Mouse (Mus musculus) MEL (cell line): ENCODE data around the gene Ube3a. TPM values are rescaled to one million over a fixed set of nuclear protein-coding genes. Genes with fewer than 3 reads are reported as not detected.

Experiments
- DNase-seq: peaks from one replicate; pipeline ENCODE4 v3.0.0; 2011; ENCODE audit warnings: low read depth, low spot score
- H3K27ac ChIP-seq: 2 replicates; pipeline ENCODE4 v1.5.1; 2012; ENCODE audit warnings: low read depth, mild to moderate bottlenecking, control low read depth, low read length, moderate library complexity; ENCODE audit not compliant: control insufficient read depth
- H3K27me3 ChIP-seq, 2 experiments: fragments of 150-350 bp in 1 of 2; sonication (generic) in 1 of 2; 2 replicates each; pipeline ENCODE4 v1.6.1; 2012; ENCODE audit warnings: low read length in 2 of 2, mild to moderate bottlenecking in 2 of 2, improper control_type of control experiment in 1 of 2, moderate library complexity in 1 of 2; ENCODE audit not compliant: insufficient read depth in 2 of 2, control insufficient read depth in 1 of 2
- H3K36me3 ChIP-seq, 2 experiments: 2 replicates each; pipeline ENCODE4 v1.6.1; 2012 to 2014; ENCODE audit warnings: low read length in 2 of 2, improper control_type of control experiment in 1 of 2, inconsistent platforms in 1 of 2, mild to moderate bottlenecking in 1 of 2; ENCODE audit not compliant: insufficient read depth in 2 of 2, control insufficient read depth in 1 of 2
- H3K4me1 ChIP-seq, 2 experiments: fragments of 150-350 bp in 1 of 2; sonication (generic) in 1 of 2; 2 replicates each; pipeline ENCODE4 v1.6.1; 2012; ENCODE audit warnings: low read length in 2 of 2, improper control_type of control experiment in 1 of 2, mild to moderate bottlenecking in 1 of 2; ENCODE audit not compliant: insufficient read depth in 2 of 2, control insufficient read depth in 1 of 2
- H3K4me3 ChIP-seq, 2 experiments: fragments of 150-350 bp in 1 of 2; sonication (generic) in 1 of 2; 2 replicates each; pipeline ENCODE4 v1.5.1; 2012; ENCODE audit warnings: low read depth in 2 of 2, low read length in 2 of 2, mild to moderate bottlenecking in 2 of 2, moderate library complexity in 2 of 2, control low read depth in 1 of 2, improper control_type of control experiment in 1 of 2; ENCODE audit not compliant: control insufficient read depth in 1 of 2, insufficient read depth in 1 of 2
- H3K79me2 ChIP-seq: 2 replicates; pipeline ENCODE4 v1.6.1; 2012; ENCODE audit warnings: mild to moderate bottlenecking, low read length, moderate library complexity; ENCODE audit not compliant: control insufficient read depth, poor library complexity, insufficient read depth
- H3K9ac ChIP-seq: 2 replicates; pipeline ENCODE4 v1.6.1; 2012; ENCODE audit warnings: low read depth, mild to moderate bottlenecking, control low read depth, low read length, moderate library complexity; ENCODE audit not compliant: control insufficient read depth, poor library complexity, severe bottlenecking
- H3K9me3 ChIP-seq: fragments of 150-350 bp; sonication (generic); replicated peaks from 2 replicates; pipeline ENCODE4 v1.6.1; 2012; ENCODE audit warnings: mild to moderate bottlenecking, low read length, improper control_type of control experiment, moderate library complexity; ENCODE audit not compliant: insufficient read depth
- BHLHE40 ChIP-seq: IDR thresholded peaks from 2 replicates; pipeline ENCODE4 v1.6.1; 2012; ENCODE audit warnings: low read depth, mild to moderate bottlenecking, inconsistent platforms, low read length, improper control_type of control experiment, borderline replicate concordance
- CHD1 ChIP-seq: IDR thresholded peaks from 2 replicates; pipeline ENCODE4 v1.6.1; 2012; ENCODE audit warnings: low read depth, mild to moderate bottlenecking, inconsistent platforms, low read length, improper control_type of control experiment
- CHD2 ChIP-seq: IDR thresholded peaks from 2 replicates; pipeline ENCODE4 v1.6.1; 2011; ENCODE audit warnings: low read length, improper control_type of control experiment
- EP300 ChIP-seq, 2 experiments: IDR thresholded peaks; 2 replicates each; pipeline ENCODE4 v1.6.1; 2011; ENCODE audit warnings: improper control_type of control experiment in 2 of 2, low read length in 2 of 2, low read depth in 1 of 2, mild to moderate bottlenecking in 1 of 2
- ETS1 ChIP-seq: IDR thresholded peaks from 2 replicates; pipeline ENCODE4 v1.6.1; 2012; ENCODE audit warnings: low read depth, mild to moderate bottlenecking, inconsistent platforms, low read length, improper control_type of control experiment, moderate library complexity
- GABPA ChIP-seq: IDR thresholded peaks from 2 replicates; pipeline ENCODE4 v1.6.1; 2012; ENCODE audit warnings: low read depth, mild to moderate bottlenecking, inconsistent platforms, low read length, improper control_type of control experiment, moderate library complexity
- GATA1 ChIP-seq: IDR thresholded peaks from 2 replicates; pipeline ENCODE4 v1.6.1; 2011; ENCODE audit warnings: low read depth, low read length, improper control_type of control experiment
- HCFC1 ChIP-seq: IDR thresholded peaks from 2 replicates; pipeline ENCODE4 v1.6.1; 2012; ENCODE audit warnings: low read depth, mild to moderate bottlenecking, inconsistent platforms, low read length, improper control_type of control experiment, moderate library complexity
- JUND ChIP-seq: IDR thresholded peaks from 2 replicates; pipeline ENCODE4 v1.6.1; 2011; ENCODE audit warnings: low read depth, mild to moderate bottlenecking, improper control_type of control experiment, low read length
- KAT2A ChIP-seq: conservative IDR thresholded peaks from 2 replicates; pipeline ENCODE4 v1.6.1; 2012; ENCODE audit warnings: low read depth, low read length, improper control_type of control experiment, inconsistent platforms
- MAFK ChIP-seq: IDR thresholded peaks from 2 replicates; pipeline ENCODE4 v1.6.1; 2011; ENCODE audit warnings: low read depth, mild to moderate bottlenecking, low read length, improper control_type of control experiment, borderline replicate concordance
- MEF2A ChIP-seq: IDR thresholded peaks from 2 replicates; pipeline ENCODE4 v1.6.1; 2014; ENCODE audit warnings: low read depth, mild to moderate bottlenecking, inconsistent platforms, low read length, improper control_type of control experiment; ENCODE audit not compliant: poor library complexity, insufficient replicate concordance, severe bottlenecking; ENCODE audit errors: extremely low read depth
- MXI1 ChIP-seq: IDR thresholded peaks from 2 replicates; pipeline ENCODE4 v1.6.1; 2011; ENCODE audit warnings: mild to moderate bottlenecking, low read depth, low read length, improper control_type of control experiment
- MYB ChIP-seq: IDR thresholded peaks from 2 replicates; pipeline ENCODE4 v1.6.1; 2011; ENCODE audit warnings: mild to moderate bottlenecking, low read depth, low read length, improper control_type of control experiment
- MYC ChIP-seq: IDR thresholded peaks from 2 replicates; pipeline ENCODE4 v1.6.1; 2011; ENCODE audit warnings: low read depth, mild to moderate bottlenecking, low read length, improper control_type of control experiment, moderate library complexity
- POLR2AphosphoS2 ChIP-seq: IDR thresholded peaks from 2 replicates; pipeline ENCODE4 v1.6.1; 2011; ENCODE audit warnings: low read length, improper control_type of control experiment
- RAD21 ChIP-seq: IDR thresholded peaks from 2 replicates; pipeline ENCODE4 v1.6.1; 2011; ENCODE audit warnings: mild to moderate bottlenecking, low read depth, low read length, improper control_type of control experiment
- RCOR1 ChIP-seq: IDR thresholded peaks from 2 replicates; pipeline ENCODE4 v1.6.1; 2012; ENCODE audit warnings: low read depth, mild to moderate bottlenecking, inconsistent platforms, low read length, improper control_type of control experiment
- SMC3 ChIP-seq: IDR thresholded peaks from 2 replicates; pipeline ENCODE4 v1.6.1; 2011; ENCODE audit warnings: low read depth, low read length, improper control_type of control experiment
- TAL1 ChIP-seq: IDR thresholded peaks from 2 replicates; pipeline ENCODE4 v1.6.1; 2012; ENCODE audit warnings: mild to moderate bottlenecking, inconsistent platforms, low read length, moderate library complexity, mixed read lengths
- TCF12 ChIP-seq: IDR thresholded peaks from 2 replicates; pipeline ENCODE4 v1.6.1; 2014; ENCODE audit warnings: low read depth, mild to moderate bottlenecking, inconsistent platforms, low read length, improper control_type of control experiment, moderate library complexity
- UBTF ChIP-seq: IDR thresholded peaks from 2 replicates; pipeline ENCODE4 v1.6.1; 2012; ENCODE audit warnings: low read depth, mild to moderate bottlenecking, inconsistent platforms, low read length, improper control_type of control experiment, moderate library complexity, borderline replicate concordance; ENCODE audit not compliant: insufficient read depth
- USF2 ChIP-seq, 2 experiments: IDR thresholded peaks; 2 replicates each; pipeline ENCODE4 v1.6.1; 2011 to 2012; ENCODE audit warnings: improper control_type of control experiment in 2 of 2, low read length in 2 of 2, borderline replicate concordance in 1 of 2, inconsistent platforms in 1 of 2, low read depth in 1 of 2, mild to moderate bottlenecking in 1 of 2; ENCODE audit not compliant: insufficient read depth in 1 of 2
- ZMIZ1 ChIP-seq: IDR thresholded peaks from 2 replicates; pipeline ENCODE4 v1.6.1; 2012; ENCODE audit warnings: low read depth, mild to moderate bottlenecking, inconsistent platforms, low read length, improper control_type of control experiment, moderate library complexity
- ZNF384 ChIP-seq: IDR thresholded peaks from 2 replicates; pipeline ENCODE4 v1.6.1; 2012; ENCODE audit warnings: low read depth, mild to moderate bottlenecking, inconsistent platforms, low read length, improper control_type of control experiment
- polyA plus RNA-seq, 2 experiments: library from polyadenylated mRNA; stranded (reverse) in 1 of 2; unstranded in 1 of 2; fragments of >175 nt in 1 of 2; fragments of >200 nt in 1 of 2; gene quantifications; 2 replicates each; pipeline versions ENCODE4 v1.2.1 to v1.2.4; 2012; ENCODE audit warnings: low replicate concordance in 2 of 2, low read depth in 1 of 2; ENCODE audit not compliant: insufficient read length in 2 of 2, insufficient read depth in 1 of 2, missing spikeins in 1 of 2
- total RNA-seq: library from RNA; depleted of rRNA; stranded (reverse); fragments of 300-350 nt; gene quantifications from 2 replicates; pipeline ENCODE4 v1.2.3, GENCODE M21; 2012

Ube3a gene
- total and polyA plus RNA-seq, 3 experiments, result 46.3 to 112 (median 81.7) TPM

DNA sequence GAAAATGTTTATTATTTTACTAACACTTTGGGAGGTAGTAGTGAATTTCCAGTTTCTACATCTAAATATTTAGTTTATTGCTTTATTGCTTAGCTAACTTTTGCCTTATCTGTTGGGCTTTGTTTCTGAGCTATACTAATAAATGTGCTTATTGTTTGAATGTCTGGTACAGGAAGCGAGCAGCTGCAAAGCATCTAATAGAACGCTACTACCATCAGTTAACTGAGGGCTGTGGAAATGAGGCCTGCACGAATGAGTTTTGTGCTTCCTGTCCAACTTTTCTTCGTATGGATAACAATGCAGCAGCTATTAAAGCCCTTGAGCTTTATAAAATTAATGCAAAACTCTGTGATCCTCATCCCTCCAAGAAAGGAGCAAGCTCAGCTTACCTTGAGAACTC, 43.2 kb downstream of the Ube3a start:
- Histone ChIP-seq H3K4me1 (peaks cover 0 to 4% of the 10 kb centered on the region in 2 experiments; a peak in 2 of 4 replicates), H3K9me3 (no peaks in the 10 kb centered on the region), H3K9ac (no peak overlapping the region), H3K27me3 (no peaks in the 10 kb centered on the region), H3K4me3 (no peak overlapping the region), H3K79me2 (no peaks in the 10 kb centered on the region), H3K36me3 (peaks cover 7 to 17% of the 10 kb centered on the region in 2 experiments), H3K27ac (no peak overlapping the region)
- DNase-seq, result no peak
- TF ChIP-seq USF2 (IDR thresholded peaks at IDR 0.05; ENCODE audit: borderline replicate concordance in 1 of 2, insufficient read depth in 1 of 2, low read depth in 1 of 2, low read length in 2 of 2) (no peak), RAD21 (no peak), ZNF384 (no peak)

DNA sequence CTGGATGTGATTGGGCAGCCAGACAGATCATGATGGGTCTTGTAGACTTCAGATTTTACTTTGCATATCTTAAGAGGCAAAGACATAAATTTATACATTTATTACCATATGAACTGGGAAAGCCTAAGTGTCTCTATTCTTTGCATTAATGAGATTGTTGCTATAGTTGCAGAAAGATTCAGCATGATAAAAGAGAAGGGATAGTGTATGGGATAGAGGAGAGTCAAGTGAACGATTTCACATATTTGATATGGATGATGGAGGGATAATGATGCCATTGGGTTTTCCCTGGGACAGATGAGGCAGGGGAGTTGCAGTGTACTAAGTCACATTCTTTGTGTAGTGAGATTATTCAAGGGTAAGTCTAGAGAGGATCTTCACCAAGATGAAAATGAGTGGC, 84.0 kb downstream of the Ube3a start:
- H3K4me3 ChIP-seq, result no peak overlapping the region
- H3K9ac ChIP-seq, result no peak overlapping the region
- TF ChIP-seq GATA1, result no peak
- no peak for TF ChIP-seq KAT2A
- peak; percentile 19; the same call in 1 of the 2 replicates for TF ChIP-seq POLR2AphosphoS2
- no peak overlapping the region for H3K27ac ChIP-seq
- H3K9me3 ChIP-seq, result no peaks in the 10 kb centered on the region
- H3K79me2 ChIP-seq, result no peaks in the 10 kb centered on the region
- H3K27me3 ChIP-seq, result no peaks in the 10 kb centered on the region
- peaks cover 2 to 8% of the 10 kb centered on the region in 2 experiments; a peak in 2 of 4 replicates for H3K36me3 ChIP-seq
- no peak for DNase-seq
- H3K4me1 ChIP-seq, result no peaks in the 10 kb centered on the region; a peak in 1 of 4 replicates

DNA sequence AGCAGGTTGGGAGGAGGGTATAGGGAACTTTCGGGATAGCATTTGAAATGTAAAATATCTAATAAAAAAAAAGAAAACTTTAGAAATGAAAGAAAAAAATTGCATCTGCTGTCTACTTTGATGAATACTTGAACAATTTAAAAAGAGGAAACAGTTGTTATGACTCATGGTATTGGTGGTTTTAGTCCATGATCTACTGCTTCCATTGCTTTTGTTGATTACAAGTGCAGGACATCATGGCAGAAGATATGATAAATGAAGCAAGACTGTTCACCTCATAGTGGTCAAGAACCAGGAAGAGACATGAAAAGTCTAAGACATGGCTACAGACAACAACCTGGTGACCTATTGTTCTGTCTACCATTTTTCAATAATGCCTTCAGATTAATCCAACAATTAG, 94.2 kb downstream of the Ube3a start:
- H3K9me3 ChIP-seq, result no peaks in the 10 kb centered on the region
- peaks cover 0 to 6% of the 10 kb centered on the region in 2 experiments; a peak in 2 of 4 replicates for H3K36me3 ChIP-seq
- H3K27ac ChIP-seq, result no peak overlapping the region
- no peaks in the 10 kb centered on the region for H3K27me3 ChIP-seq
- DNase-seq, result peak; percentile 67
- no peak for TF ChIP-seq ZNF384
- no peak for TF ChIP-seq HCFC1
- no peak for TF ChIP-seq USF2 (IDR thresholded peaks at IDR 0.05; ENCODE audit: borderline replicate concordance in 1 of 2, insufficient read depth in 1 of 2, low read depth in 1 of 2, low read length in 2 of 2)
- no peak for TF ChIP-seq MYC
- no peak for TF ChIP-seq GABPA
- no peak for TF ChIP-seq CHD1
- peak; percentile 25; the same call in 1 of the 2 replicates for TF ChIP-seq TAL1
- no peak for TF ChIP-seq RCOR1
- peak; percentile 39; the same call in 1 of the 2 replicates for TF ChIP-seq ETS1
- 0 out of 2 replicates have a peak, but pooled peaks have one; percentile 44 for TF ChIP-seq GATA1
- no peak for TF ChIP-seq ZMIZ1
- no peak for TF ChIP-seq MYB
- TF ChIP-seq MEF2A, result no peak
- TF ChIP-seq EP300 (IDR thresholded peaks at IDR 0.05; ENCODE audit: low read depth in 1 of 2, low read length in 2 of 2), result peak; percentile 64 to 82
- TF ChIP-seq TCF12, result 0 out of 2 replicates have a peak, but pooled peaks have one; percentile 15
- TF ChIP-seq SMC3, result no peak
- no peak for TF ChIP-seq UBTF
- no peak for TF ChIP-seq MXI1
- TF ChIP-seq MAFK, result no peak
- TF ChIP-seq JUND, result 0 out of 2 replicates have a peak, but pooled peaks have one; percentile 31
- no peak for TF ChIP-seq BHLHE40
- no peak for TF ChIP-seq CHD2
- TF ChIP-seq, all 39 proteins: peak for 6
- no peaks in the 10 kb centered on the region; a peak in 2 of 4 replicates for H3K4me1 ChIP-seq
- no peak overlapping the region for H3K4me3 ChIP-seq
- no peak overlapping the region for H3K9ac ChIP-seq
- H3K79me2 ChIP-seq, result no peaks in the 10 kb centered on the region
